Mouse (Mus musculus): ENCODE data around the gene Mier3. TPM values are rescaled to one million over a fixed set of nuclear protein-coding genes. Genes with fewer than 3 reads are reported as not detected.

Gene Mier3
- polyA plus RNA-seq, 1 experiment from 2014 or later, result 18.0 TPM

DNA sequence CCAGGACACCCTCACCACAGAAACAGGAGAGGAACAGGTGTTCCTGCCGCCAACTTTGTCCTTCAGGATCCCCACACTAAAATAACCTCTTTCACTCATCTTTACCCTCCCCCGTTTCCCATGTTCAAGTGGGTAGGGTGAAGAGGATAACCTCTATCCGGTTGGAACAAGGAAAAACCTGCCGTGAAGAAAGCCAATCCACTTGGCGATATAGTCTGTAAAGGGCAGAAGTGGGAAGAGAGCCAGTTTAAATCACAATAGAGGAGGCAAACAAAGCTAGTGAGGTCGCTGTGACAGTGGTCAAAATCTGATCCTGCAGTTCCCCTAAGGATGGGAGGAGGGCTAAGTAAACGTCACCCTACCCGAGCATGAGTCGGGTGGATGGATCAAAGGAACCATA is 38.9 kb downstream of the Mier3 start:
- ATAC-seq (ENCODE audit: insufficient read depth, low FRiP score, low read depth), result no peak
- WGBS, result 59% methylated on average over 9 of the region's 9 CpGs
- Histone ChIP-seq H3K4me3 (replicated peaks) (no peak overlapping the region), H3K9me3 (no peaks in the 10 kb centered on the region), H3K36me3 (peaks cover 3% of the 10 kb centered on the region; the same call in 1 of the 2 replicates), H3K27me3 (replicated peaks) (no peaks in the 10 kb centered on the region), H3K4me2 (no peak overlapping the region), H3K9ac (no peak overlapping the region), H3K4me1 (no peaks in the 10 kb centered on the region), H3K27ac (no peak overlapping the region)

DNA sequence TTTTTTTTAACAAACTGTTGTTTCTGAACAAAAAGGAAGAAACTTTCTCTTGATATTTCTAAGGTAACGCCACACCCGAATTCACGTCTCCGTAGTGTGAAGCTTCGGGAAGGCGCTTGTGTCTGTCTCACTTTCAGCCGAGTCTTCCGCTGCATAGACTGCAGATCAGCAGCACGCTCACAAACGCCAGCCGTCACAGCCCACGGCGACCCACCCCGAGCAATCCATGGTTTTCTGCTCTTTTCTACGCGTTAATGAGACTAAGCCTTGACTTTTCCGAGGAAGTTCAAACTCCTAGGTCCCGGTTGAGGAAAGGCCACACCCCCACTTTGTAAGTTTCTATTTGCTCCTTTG is 44.0 kb downstream of the Mier3 start:
- peak overlapping the region; percentile 91 for H3K27ac ChIP-seq
- H3K4me3 ChIP-seq (replicated peaks), result peak overlapping the region; percentile 55
- no peaks in the 10 kb centered on the region for H3K36me3 ChIP-seq
- H3K4me2 ChIP-seq, result peak overlapping the region; percentile 92
- WGBS, result under 1% methylated on average over 18 of the region's 18 CpGs
- no peaks in the 10 kb centered on the region for H3K9me3 ChIP-seq
- no peak; the same call in 1 of the 2 replicates for ATAC-seq (ENCODE audit: insufficient read depth, low FRiP score, low read depth)
- H3K4me1 ChIP-seq, result no peaks in the 10 kb centered on the region
- no peak overlapping the region for H3K9ac ChIP-seq
- H3K27me3 ChIP-seq (replicated peaks), result no peaks in the 10 kb centered on the region

DNA sequence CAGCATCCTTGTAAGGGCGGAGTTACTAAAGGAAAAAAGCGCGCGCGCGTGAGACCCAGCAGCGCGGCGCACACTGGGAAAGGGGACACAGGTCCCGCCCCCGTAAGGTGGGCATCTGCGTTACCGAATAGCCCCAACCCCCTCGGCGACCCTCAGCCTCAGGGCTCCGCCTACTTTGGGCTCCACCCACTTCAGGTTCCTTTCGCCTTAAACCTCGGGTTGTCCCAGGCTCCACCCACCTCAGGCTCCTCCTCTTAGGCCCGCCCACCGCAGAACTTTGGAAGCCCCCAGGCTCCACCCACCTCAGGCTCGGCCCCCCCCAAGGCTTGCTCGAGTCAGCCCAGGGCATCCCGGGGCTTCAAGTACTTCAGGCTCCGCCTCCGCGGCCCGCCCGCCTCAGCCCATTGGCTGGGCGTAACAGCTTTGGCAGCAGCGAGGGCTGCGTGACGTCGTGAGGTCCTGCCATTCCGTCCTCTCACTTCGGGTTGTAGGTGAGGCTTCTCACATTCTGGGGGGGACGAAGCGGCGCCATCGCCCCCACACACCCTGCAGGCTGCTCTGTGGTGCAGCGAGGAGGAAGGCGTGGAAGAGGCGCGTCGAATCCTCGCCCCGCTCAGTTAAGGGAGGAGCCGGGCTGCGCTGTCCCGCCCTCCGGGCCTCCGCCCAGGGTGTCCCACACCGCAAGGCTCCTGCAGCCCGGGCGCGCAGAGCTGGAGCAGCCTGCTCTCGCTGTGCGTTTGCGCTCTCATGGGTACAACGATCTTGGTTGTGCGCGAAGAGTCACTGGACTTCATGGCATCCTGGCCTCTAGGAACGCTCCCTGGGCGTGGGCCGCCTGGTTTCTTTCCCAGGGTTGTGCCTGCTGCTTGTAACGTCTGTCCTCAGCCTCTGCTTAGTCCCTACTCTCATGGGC is 44.6 kb downstream of the Mier3 start:
- under 1% methylated on average over 65 of the region's 65 CpGs for WGBS
- peak; percentile 99 for ATAC-seq (ENCODE audit: insufficient read depth, low FRiP score, low read depth)

DNA sequence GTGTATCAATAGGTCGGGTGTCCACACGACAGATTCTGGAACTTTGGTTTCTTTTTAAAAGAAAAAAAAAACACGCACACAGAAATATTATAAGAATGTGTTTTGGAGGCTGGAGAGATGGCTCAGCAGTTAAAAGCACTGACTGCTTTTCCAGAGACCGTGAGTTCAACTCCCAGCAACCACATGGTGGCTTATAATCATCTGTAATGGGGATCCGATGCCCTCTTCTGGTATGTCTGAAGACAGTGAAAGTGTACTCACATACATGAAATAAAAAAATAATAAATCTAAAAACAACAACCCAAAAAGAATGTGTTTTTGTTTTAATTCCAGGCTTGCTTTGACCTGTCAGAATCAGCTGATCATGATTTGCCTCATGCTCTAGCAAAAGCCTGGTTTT is 46.1 kb downstream of the Mier3 start:
- H3K27me3 ChIP-seq (replicated peaks), result no peaks in the 10 kb centered on the region
- H3K4me2 ChIP-seq, result no peak overlapping the region
- H3K36me3 ChIP-seq, result no peaks in the 10 kb centered on the region
- no peak overlapping the region for H3K4me3 ChIP-seq (replicated peaks)
- no peak overlapping the region for H3K9ac ChIP-seq
- WGBS, result 89% methylated on average over 5 of the region's 5 CpGs
- no peaks in the 10 kb centered on the region for H3K9me3 ChIP-seq
- no peak for ATAC-seq (ENCODE audit: insufficient read depth, low FRiP score, low read depth)
- H3K27ac ChIP-seq, result no peak overlapping the region
- no peaks in the 10 kb centered on the region for H3K4me1 ChIP-seq

More for the DNA sequence above, 44.6 kb downstream of the Mier3 start:
- Histone ChIP-seq H3K9me3 (no peaks in the 10 kb centered on the region), H3K27me3 (replicated peaks) (no peaks in the 10 kb centered on the region), H3K27ac (peak overlapping the region; percentile 91), H3K36me3 (no peaks in the 10 kb centered on the region), H3K4me2 (peak overlapping the region; percentile 92), H3K4me3 (replicated peaks) (peak overlapping the region; percentile 55), H3K4me1 (no peaks in the 10 kb centered on the region), H3K9ac (peak overlapping the region; percentile 67)

DNA sequence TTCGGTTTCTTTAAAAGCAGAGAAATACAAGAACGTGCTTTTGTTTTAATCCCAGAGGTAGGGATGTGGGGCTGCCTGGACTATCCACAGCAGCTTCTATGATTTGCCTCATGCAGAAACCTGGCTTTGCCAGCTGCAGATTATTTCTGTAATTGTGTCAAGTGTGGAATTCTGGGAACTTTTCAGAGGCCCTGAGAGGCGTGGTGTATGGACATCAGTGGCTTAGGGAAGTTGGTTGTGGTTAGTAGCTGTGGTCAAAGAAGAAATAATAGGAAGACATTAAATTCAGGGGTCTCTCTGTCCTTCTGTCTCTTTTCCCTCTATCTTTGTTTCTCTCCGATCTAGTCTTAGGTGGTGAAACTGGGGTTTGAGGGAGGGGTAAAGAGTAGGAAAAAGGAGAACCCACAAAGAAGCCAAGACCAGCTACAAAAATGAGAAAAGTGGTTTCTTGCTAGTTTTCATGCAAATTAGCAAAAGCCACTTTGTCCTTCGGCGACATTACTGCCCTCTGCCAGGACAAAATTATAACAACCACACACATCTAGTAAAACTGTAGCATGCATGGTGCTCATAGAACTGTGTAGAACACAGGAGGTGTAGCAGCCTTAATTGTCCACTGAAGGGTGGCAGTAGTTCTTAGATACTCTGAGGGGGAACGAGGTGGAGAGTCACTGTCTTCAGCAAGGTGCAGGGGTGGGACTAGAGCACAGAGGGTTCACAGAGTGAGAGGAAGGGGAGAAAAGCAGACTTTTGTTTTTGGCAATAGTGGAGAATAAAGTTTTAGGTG is 60.6 kb downstream of the Mier3 start:
- Histone ChIP-seq H3K27me3 (replicated peaks) (no peaks in the 10 kb centered on the region), H3K9me3 (no peaks in the 10 kb centered on the region), H3K36me3 (no peaks in the 10 kb centered on the region), H3K27ac (no peak overlapping the region), H3K4me2 (no peak overlapping the region), H3K4me1 (no peaks in the 10 kb centered on the region), H3K4me3 (replicated peaks) (no peak overlapping the region), H3K9ac (no peak overlapping the region)
- no peak for ATAC-seq (ENCODE audit: insufficient read depth, low FRiP score, low read depth)
- 74% methylated on average over 7 of the region's 7 CpGs for WGBS

DNA sequence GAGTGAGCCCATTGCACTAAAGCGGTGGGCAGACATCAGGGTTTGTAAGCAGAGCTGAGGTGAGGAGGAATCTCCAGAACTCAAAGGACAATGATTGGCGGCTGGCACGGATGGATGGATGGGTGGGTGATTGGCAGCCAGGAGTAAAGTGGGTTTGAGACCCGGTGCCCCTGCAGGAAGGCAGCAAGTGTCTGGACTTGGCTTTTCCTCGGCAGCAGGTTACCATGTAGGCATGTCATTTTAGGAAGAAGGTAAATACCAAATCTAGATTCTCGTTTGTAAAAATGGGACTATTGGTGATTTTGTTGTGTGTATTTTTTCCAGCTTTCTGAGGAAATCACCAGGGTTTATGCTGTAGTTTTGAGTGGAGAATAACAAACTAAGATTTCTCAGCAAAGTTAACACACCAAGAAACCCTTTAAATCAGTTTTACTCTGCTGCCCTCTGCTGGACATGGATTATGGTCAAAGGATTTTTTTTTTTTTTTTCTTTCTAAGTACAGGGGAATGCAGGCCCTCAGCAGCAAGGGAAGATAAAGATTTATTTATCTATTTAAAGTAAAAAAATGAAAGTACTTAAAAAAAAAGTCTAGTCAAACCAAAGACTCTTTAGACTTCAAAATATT is 61.3 kb downstream of the Mier3 start:
- H3K27me3 ChIP-seq (replicated peaks), result no peaks in the 10 kb centered on the region
- no peak for ATAC-seq (ENCODE audit: insufficient read depth, low FRiP score, low read depth)
- no peaks in the 10 kb centered on the region for H3K4me1 ChIP-seq
- 0 out of 2 replicates have a peak, but pooled peaks cover 2% of the 10 kb centered on the region for H3K36me3 ChIP-seq
- WGBS, result 64% methylated on average over 6 of the region's 6 CpGs
- no peak overlapping the region for H3K27ac ChIP-seq
- H3K4me2 ChIP-seq, result no peak overlapping the region
- H3K9me3 ChIP-seq, result no peaks in the 10 kb centered on the region
- no peak overlapping the region for H3K9ac ChIP-seq
- H3K4me3 ChIP-seq (replicated peaks), result no peak overlapping the region

DNA sequence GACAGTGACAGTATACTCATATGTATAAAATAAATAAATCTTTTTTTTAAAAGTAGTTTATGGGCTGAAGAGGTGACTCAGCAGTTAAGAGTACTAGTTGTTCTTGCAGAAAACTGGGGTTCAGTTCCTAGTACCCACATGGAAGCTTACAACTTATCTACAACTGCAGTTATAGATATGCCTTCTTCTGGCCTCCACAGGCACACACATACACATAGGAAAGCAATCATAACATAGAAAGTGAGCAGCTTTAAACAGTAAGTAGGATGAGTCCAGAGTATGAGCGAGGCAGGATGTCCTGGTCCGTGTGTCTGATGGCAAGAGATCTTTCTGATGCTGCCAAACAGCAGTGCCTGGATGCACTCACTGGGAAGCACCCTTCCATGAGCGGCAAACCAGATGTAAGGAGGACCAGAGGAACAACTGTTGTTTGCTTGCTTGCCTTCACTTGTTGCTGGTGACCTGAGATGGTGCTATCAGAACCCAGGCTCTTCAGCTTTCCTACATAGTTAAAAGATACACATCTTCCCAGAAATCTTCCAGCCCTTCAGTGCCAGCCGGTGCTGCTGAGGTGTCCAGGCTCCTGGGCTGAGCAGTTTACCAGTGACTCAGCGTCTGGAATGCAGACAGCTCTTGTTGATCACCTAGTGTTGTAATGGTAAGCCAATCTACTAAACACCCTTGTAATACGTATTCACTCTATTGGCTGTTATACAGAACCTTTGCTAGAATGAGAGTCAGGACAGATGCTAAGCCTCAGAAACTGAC is 63.6 kb downstream of the Mier3 start:
- ATAC-seq (ENCODE audit: insufficient read depth, low FRiP score, low read depth), result peak; percentile 78
- Histone ChIP-seq H3K4me2 (no peak overlapping the region), H3K36me3 (peaks cover 15% of the 10 kb centered on the region), H3K27me3 (replicated peaks) (no peaks in the 10 kb centered on the region), H3K9ac (no peak overlapping the region), H3K4me1 (no peaks in the 10 kb centered on the region), H3K9me3 (no peaks in the 10 kb centered on the region), H3K4me3 (replicated peaks) (no peak overlapping the region), H3K27ac (no peak overlapping the region)
- WGBS, result 74% methylated on average over 6 of the region's 6 CpGs

DNA sequence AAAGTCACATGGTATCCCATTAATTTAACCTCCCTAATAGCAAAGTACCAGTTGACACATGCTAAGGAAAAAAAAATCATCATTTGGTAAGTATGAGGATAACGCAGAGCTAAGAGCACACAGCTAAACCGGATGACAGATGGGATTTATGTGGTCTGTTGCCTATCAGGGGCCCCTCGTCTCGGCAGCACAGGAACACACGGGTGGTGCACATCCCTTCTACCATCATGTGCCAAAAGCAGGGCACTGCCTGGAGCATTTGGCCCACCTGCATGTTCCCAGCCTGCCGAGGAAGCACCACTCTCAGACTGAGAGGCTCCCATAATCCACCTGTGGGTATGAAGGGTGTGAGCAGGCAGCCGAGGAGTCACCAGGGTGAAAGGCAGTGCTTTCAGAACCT is 64.4 kb downstream of the Mier3 start:
- Histone ChIP-seq H3K4me2 (no peak overlapping the region), H3K9ac (no peak overlapping the region), H3K4me1 (no peaks in the 10 kb centered on the region), H3K4me3 (replicated peaks) (no peak overlapping the region), H3K36me3 (peaks cover 20% of the 10 kb centered on the region), H3K27ac (no peak overlapping the region), H3K27me3 (replicated peaks) (no peaks in the 10 kb centered on the region), H3K9me3 (no peaks in the 10 kb centered on the region)
- 50% methylated on average over 7 of the region's 7 CpGs for WGBS
- no peak for ATAC-seq (ENCODE audit: insufficient read depth, low FRiP score, low read depth)

DNA sequence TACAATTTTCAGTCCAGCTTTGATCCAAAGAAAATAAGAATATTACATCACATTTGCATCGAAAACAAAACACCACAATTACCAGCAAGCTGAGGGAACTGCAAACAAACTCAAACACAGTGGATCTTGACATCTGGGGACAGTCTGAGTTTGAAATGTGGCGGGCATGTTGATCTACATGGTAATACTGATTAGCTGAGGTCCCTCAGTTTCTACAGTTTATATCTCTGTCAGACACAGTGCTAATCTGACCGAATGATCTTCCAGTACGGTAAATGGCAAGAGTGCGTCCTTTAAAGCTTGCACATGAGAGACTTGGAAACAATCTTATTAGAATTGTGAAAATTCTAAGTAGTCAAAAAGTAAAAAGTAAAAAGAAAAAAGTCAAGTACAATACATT is 66.1 kb downstream of the Mier3 start:
- ATAC-seq (ENCODE audit: insufficient read depth, low FRiP score, low read depth), result no peak
- 89% methylated on average over 5 of the region's 5 CpGs for WGBS
- H3K4me2 ChIP-seq, result no peak overlapping the region

DNA sequence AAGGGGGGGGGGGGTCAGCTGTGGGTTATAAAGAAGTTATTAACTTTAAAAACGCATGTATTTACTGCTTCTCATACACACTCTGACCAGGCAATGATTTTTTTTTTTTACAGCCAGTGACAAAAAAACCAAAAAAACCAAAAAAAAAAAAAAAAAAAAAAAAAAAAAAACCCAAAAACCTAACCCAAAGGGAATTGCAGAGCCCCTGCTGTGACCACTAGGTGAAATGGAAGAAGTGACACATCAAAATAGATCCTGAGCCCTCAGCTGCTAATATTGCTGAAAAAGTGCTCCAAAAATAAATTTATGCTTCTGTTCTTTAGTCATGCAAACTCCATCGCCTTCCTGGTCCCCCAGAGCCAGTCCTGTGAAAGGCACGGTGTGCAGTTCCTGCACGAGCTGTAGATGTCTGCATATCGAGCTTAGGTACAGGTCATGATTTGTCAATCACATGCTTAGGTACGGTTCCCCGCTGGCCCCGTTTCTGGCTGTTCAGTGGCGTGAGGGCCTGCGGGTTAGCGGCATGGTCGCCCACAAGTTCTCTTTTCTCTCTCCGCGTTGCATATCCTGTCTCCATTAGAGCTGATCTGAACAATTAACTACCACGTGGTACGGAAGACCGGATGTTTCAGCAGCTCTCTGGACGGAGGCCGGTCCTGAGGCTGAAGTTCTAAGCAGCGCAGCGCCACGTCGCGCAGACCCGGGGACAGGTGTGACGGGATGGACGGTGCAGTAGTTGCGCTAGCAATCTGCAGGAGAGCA is 67.7 kb downstream of the Mier3 start:
- H3K4me3 ChIP-seq (replicated peaks), result no peak overlapping the region
- no peaks in the 10 kb centered on the region for H3K4me1 ChIP-seq
- no peaks in the 10 kb centered on the region for H3K27me3 ChIP-seq (replicated peaks)
- peaks cover 46% of the 10 kb centered on the region for H3K36me3 ChIP-seq
- 92% methylated on average over 28 of the region's 28 CpGs for WGBS
- ATAC-seq (ENCODE audit: insufficient read depth, low FRiP score, low read depth), result no peak
- no peak overlapping the region for H3K4me2 ChIP-seq
- no peak overlapping the region for H3K9ac ChIP-seq
- H3K27ac ChIP-seq, result no peak overlapping the region
- no peaks in the 10 kb centered on the region for H3K9me3 ChIP-seq

More for the DNA sequence above, 66.1 kb downstream of the Mier3 start:
- H3K36me3 ChIP-seq, result peaks cover 32% of the 10 kb centered on the region
- no peaks in the 10 kb centered on the region for H3K4me1 ChIP-seq
- H3K9me3 ChIP-seq, result no peaks in the 10 kb centered on the region
- H3K27me3 ChIP-seq (replicated peaks), result no peaks in the 10 kb centered on the region
- H3K9ac ChIP-seq, result no peak overlapping the region
- no peak overlapping the region for H3K27ac ChIP-seq
- no peak overlapping the region for H3K4me3 ChIP-seq (replicated peaks)

DNA sequence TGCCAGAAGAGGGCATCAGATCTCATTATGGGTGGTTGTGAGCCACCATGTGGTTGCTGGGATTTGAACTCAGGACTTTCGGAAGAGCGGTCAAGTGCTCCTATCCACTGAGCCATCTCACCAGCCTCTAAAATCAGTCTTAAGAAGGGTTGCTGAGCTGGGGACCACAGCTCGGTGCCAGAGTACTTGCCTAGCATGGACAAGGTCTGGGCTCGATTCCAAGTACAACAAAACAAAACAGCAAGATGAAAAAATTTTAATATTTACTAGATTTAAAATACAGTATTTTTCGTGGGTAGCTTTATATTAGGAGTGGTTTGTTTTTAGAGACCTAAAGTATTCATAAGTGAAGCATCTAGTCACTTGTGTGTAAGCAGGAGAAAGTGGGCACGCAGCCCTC is 72.5 kb downstream of the Mier3 start:
- no peaks in the 10 kb centered on the region for H3K27me3 ChIP-seq (replicated peaks)
- H3K4me3 ChIP-seq (replicated peaks), result no peak overlapping the region
- no peak overlapping the region for H3K4me2 ChIP-seq
- no peak overlapping the region for H3K27ac ChIP-seq
- H3K4me1 ChIP-seq, result no peaks in the 10 kb centered on the region
- peaks cover 86% of the 10 kb centered on the region for H3K36me3 ChIP-seq
- no peak overlapping the region for H3K9ac ChIP-seq
- 89% methylated on average over 6 of the region's 6 CpGs for WGBS
- no peaks in the 10 kb centered on the region for H3K9me3 ChIP-seq
- no peak for ATAC-seq (ENCODE audit: insufficient read depth, low FRiP score, low read depth)
